Mouse (Mus musculus) urinary bladder, adult 2 months (tissue): ENCODE data around the gene 1810009J06Rik. TPM values are rescaled to one million over a fixed set of nuclear protein-coding genes. Genes with fewer than 3 reads are reported as not detected.
"Not testable (repeated sequence)": the region's sequence is repeated elsewhere in the genome, so short reads cannot be mapped to it uniquely, and the experiment has no call there.

Experiments
- DNase-seq: peaks from one replicate; pipeline ENCODE4 v3.0.0; 2022; ENCODE audit warnings: low spot score
- polyA plus RNA-seq: library from polyadenylated mRNA; depleted of rRNA; stranded (reverse); fragments of >200 nt; gene quantifications from 2 replicates; pipeline ENCODE4 v1.2.3, GENCODE M21; 2012; rRNA removed

The 1810009J06Rik gene
- not detected in 2 replicates for polyA plus RNA-seq

- not testable (repeated sequence) for DNase-seq
These were observed at the start of gene 1810009J06Rik for GRCm38 (mm10) chr6:40964454-40964853. TSS of gene 1810009J06Rik (plus strand) at chr6:40964754.

- DNase-seq, result no peak
These were observed 44.6 kb upstream of the 1810009J06Rik start for GRCm38 (mm10) chr6:40919954-40920353.

- no peak for DNase-seq
These were observed 24.1 kb upstream of the 1810009J06Rik start, which contains the start of gene 1700074P13Rik for GRCm38 (mm10) chr6:40940457-40940856. TSS of gene 1700074P13Rik (minus strand) at chr6:40940557.

- no peak for DNase-seq
These were observed 12.8 kb upstream of the 1810009J06Rik start, which contains the start of gene Gm4744 for GRCm38 (mm10) chr6:40951770-40952169. TSS of gene Gm4744 (minus strand) at chr6:40951870.

GRCm38 (mm10) chr6:40953716-40954115 is 10.8 kb upstream of the 1810009J06Rik start:
- no peak for DNase-seq

- DNase-seq, result not testable (repeated sequence)
These were observed 34.8 kb downstream of the 1810009J06Rik start, which contains the start of gene Gm2663 for GRCm38 (mm10) chr6:40999379-40999778. TSS of gene Gm2663 (minus strand) at chr6:40999479.

- DNase-seq, result no peak
These were observed 50.5 kb downstream of the 1810009J06Rik start for GRCm38 (mm10) chr6:41015065-41015464.

Other genes starting within 250 kb of the 1810009J06Rik start
- not detected in 2 replicates for gene Moxd2, start 77.3 kb upstream of the 1810009J06Rik start, polyA plus RNA-seq
- not detected in 2 replicates for gene Prss58, start 64.4 kb upstream of the 1810009J06Rik start, polyA plus RNA-seq
- gene 1700074P13Rik, start 24.2 kb upstream of the 1810009J06Rik start, polyA plus RNA-seq, result not detected in 2 replicates
- not detected in 2 replicates for gene Gm4744, start 12.9 kb upstream of the 1810009J06Rik start, polyA plus RNA-seq
- not detected in 2 replicates for gene Gm2663, start 34.7 kb downstream of the 1810009J06Rik start, polyA plus RNA-seq
- 0.07 and 0.25 TPM in 2 replicates for gene 2210010C04Rik, start 70.8 kb downstream of the 1810009J06Rik start, polyA plus RNA-seq